Mouse (Mus musculus) myocyte (in vitro differentiated cells): ENCODE data around the gene Wdr19.

Source experiments
- CEBPB ChIP-seq: IDR thresholded peaks from 2 replicates; pipeline ENCODE4 v1.6.1; 2011; ENCODE audit warnings: mild to moderate bottlenecking, moderate library complexity; ENCODE audit not compliant: poor library complexity, insufficient read depth, severe bottlenecking
- E2F4 ChIP-seq: IDR thresholded peaks from one replicate; pipeline ENCODE4 v1.6.1; 2011; ENCODE audit warnings: mild to moderate bottlenecking, control low read depth, moderate library complexity; ENCODE audit not compliant: insufficient read depth
- MAX ChIP-seq: IDR thresholded peaks from one replicate; pipeline ENCODE4 v1.6.1; 2011; ENCODE audit warnings: low read depth, mild to moderate bottlenecking, control low read depth
- MYOD1 ChIP-seq, 3 experiments: IDR thresholded peaks; one replicate each; pipeline ENCODE4 v1.6.1; 2011; ENCODE audit warnings: control low read depth in 2 of 3, low read depth in 2 of 3, mild to moderate bottlenecking in 2 of 3, moderate library complexity in 1 of 3; ENCODE audit not compliant: insufficient read length in 2 of 3, control insufficient read depth in 1 of 3
- MYOG ChIP-seq, 3 experiments: IDR thresholded peaks; one replicate each; pipeline ENCODE4 v1.6.1; 2011; ENCODE audit warnings: control low read depth in 2 of 3, low read depth in 2 of 3, mild to moderate bottlenecking in 2 of 3; ENCODE audit not compliant: insufficient read length in 2 of 3, control insufficient read depth in 1 of 3, insufficient read depth in 1 of 3
- POLR2A ChIP-seq: IDR thresholded peaks from one replicate; pipeline ENCODE4 v1.6.1; 2011; ENCODE audit warnings: low read depth, mild to moderate bottlenecking, control low read depth, moderate library complexity; ENCODE audit not compliant: insufficient read length
- POLR2AphosphoS2 ChIP-seq: IDR thresholded peaks from one replicate; pipeline ENCODE4 v1.6.1; 2011; ENCODE audit warnings: low read depth, control low read depth; ENCODE audit not compliant: insufficient read length
- SRF ChIP-seq: IDR thresholded peaks from one replicate; pipeline ENCODE4 v1.6.1; 2011; ENCODE audit warnings: low read depth; ENCODE audit not compliant: control insufficient read depth, insufficient read length
- TCF12 ChIP-seq: IDR thresholded peaks from one replicate; pipeline ENCODE4 v1.6.1; 2011; ENCODE audit warnings: mild to moderate bottlenecking, control low read depth; ENCODE audit not compliant: poor library complexity, insufficient read depth, severe bottlenecking
- TCF3 ChIP-seq: IDR thresholded peaks from one replicate; pipeline ENCODE4 v1.6.1; 2011; ENCODE audit warnings: low read depth, control low read depth; ENCODE audit not compliant: insufficient read length
- USF1 ChIP-seq: IDR thresholded peaks from one replicate; pipeline ENCODE4 v1.6.1; 2011; ENCODE audit warnings: low read depth, mild to moderate bottlenecking, control low read depth, moderate library complexity

DNA sequence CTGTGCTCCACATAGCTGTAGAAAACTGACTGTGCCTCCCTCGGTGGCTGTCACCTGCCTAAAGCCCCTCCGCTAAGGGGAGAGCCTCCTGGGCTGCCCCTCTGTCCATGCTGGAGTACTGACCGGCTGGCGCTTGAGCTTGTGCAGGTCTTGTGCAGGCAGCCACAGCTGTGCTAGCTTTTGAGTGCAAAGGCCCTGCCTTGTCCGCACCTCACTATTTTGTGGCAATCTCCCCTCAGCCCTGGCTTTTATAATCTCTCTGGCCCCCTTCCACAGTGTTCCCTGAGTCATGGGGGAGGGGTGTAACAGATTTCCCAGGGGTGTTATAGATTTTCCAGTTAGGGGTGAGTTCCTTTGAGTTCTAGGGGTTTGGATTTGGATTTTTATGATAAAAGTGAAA is 47.7 kb upstream of the Wdr19 start:
- TF ChIP-seq MYOD1 (IDR thresholded peaks at IDR 0.05; ENCODE audit: control insufficient read depth in 1 of 3, insufficient read length in 2 of 3, low read depth in 2 of 3) (no peak), POLR2A (no peak), USF1 (no peak), E2F4 (no peak), MYOG (IDR thresholded peaks at IDR 0.05; ENCODE audit: control insufficient read depth in 1 of 3, insufficient read depth in 1 of 3, insufficient read length in 2 of 3, low read depth in 2 of 3) (no peak), MAX (no peak), CEBPB (no peak), TCF12 (no peak), POLR2AphosphoS2 (no peak), TCF3 (no peak), SRF (no peak)
